Mouse (Mus musculus) embryonic facial prominence, embryonic 10.5 days (tissue): ENCODE measurements around the gene Mrpl37. TPM values are rescaled to one million over a fixed set of nuclear protein-coding genes. Genes with fewer than 3 reads are reported as not detected.
A peak's percentile ranks its signal among the peaks of the same experiment; 100 is the strongest.

Source experiments
- DNase-seq: peaks from one replicate; pipeline ENCODE4 v3.0.0-alpha.2; 2017; ENCODE audit warnings: low spot score
- H3K27ac ChIP-seq: fragments of 300-500 bp; sonication (generic); replicated peaks from 2 replicates; pipeline ENCODE4 v1.5.1; 2016; ENCODE audit warnings: mild to moderate bottlenecking
- H3K27me3 ChIP-seq: fragments of 300-500 bp; sonication (generic); replicated peaks from 2 replicates; pipeline ENCODE4 v1.6.1; 2016; ENCODE audit warnings: low read depth, mild to moderate bottlenecking; ENCODE audit not compliant: poor library complexity, severe bottlenecking
- H3K36me3 ChIP-seq: fragments of 300-500 bp; sonication (generic); replicated peaks from 2 replicates; pipeline ENCODE4 v1.6.1; 2016; ENCODE audit warnings: mild to moderate bottlenecking, moderate library complexity
- H3K4me1 ChIP-seq: fragments of 300-500 bp; sonication (generic); 2 replicates; pipeline ENCODE4 v1.6.1; 2016
- H3K4me3 ChIP-seq: fragments of 300-500 bp; sonication (generic); 2 replicates; pipeline ENCODE4 v1.5.1; 2016; ENCODE audit warnings: mild to moderate bottlenecking, moderate library complexity
- H3K9me3 ChIP-seq: fragments of 300-500 bp; sonication (generic); 2 replicates; pipeline ENCODE4 v1.6.1; 2016; ENCODE audit warnings: mild to moderate bottlenecking
- WGBS: fragments of 180-500 bp; shearing (Covaris S2); methylation state at CpG from one replicate; pipeline ENCODE4 v1.1.7; 2016; 5-methylcytosine and 5-hydroxymethylcytosine counted together
- polyA plus RNA-seq: library from polyadenylated mRNA; unstranded; fragments of >200 nt; fragmentation: Nextera tagmentation; extraction: Ambion mirVana; gene quantifications from 2 replicates; pipeline ENCODE4 v1.2.1, GENCODE M21; 2016

Gene Mrpl37
- polyA plus RNA-seq, 1 experiment from 2014 or later: 129 TPM

DNA sequence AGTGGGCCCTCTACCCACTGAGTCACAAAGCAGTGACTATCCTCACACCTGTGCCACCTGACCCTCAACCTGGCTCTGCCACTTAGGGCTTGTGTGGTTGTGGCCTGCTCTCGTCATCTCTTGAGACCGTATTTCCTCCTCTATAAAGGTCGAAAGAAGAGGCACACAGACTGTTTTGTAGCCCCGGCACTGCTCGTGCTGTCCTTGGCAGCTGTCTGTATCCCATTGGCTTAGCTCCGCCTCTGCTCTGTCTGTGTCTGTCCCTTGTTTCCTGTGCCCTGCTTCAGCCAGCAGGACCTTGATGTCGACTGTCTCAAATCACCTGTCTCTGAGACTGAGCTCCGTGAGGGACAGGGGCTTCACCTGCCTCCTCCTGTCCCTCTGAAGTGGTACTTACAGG, 40.2 kb downstream of the Mrpl37 start:
- Histone ChIP-seq H3K27ac (no peak overlapping the region), H3K9me3 (no peaks in the 10 kb centered on the region), H3K4me1 (peaks cover 24% of the 10 kb centered on the region), H3K4me3 (no peak overlapping the region), H3K36me3 (peaks cover 93% of the 10 kb centered on the region), H3K27me3 (no peaks in the 10 kb centered on the region)
- DNase-seq: no peak
- 65% methylated on average over 8 of the region's 8 CpGs for WGBS

DNA sequence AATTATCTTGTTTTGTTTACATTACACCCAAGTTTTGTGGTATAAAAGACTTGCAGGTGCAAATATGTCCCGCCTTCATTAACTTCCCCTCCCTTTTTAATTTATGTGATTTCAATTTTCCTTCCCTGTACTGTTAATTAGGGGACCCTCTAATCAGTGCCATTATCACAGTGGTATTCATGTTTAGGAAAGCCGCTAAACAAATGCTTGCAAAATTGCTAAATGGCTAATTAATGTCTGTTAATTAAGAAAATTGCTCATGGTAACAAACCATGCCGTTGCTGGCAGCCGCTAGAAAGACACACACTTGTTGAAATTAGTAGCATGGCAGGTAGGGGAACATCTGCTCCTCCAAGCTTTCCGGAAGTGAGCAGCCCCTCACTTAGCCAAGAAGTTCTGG, 41.3 kb downstream of the Mrpl37 start:
- H3K36me3 ChIP-seq: peaks cover 88% of the 10 kb centered on the region

DNA sequence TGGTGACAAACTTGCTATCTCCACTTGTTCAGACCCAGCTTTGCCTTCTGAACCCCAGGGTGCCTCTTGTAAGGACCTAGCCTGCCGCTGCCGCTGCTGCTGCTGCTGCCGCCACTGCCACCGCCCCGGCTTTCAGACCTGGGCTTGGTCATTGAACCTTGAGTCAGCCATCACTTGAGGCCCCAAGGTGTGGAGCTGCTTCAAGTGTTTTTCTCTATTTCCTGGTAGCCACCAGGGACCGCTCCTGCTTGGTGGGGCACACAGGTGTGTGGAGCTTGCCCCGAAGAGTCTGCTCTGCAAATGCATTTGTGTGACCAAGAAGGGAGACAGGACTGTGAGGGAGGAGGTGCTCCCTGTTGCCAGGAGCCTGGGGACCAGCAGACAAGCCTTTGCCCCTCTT, 41.8 kb downstream of the Mrpl37 start:
- no peak overlapping the region for H3K4me3 ChIP-seq
- H3K27ac ChIP-seq: no peak overlapping the region
- H3K27me3 ChIP-seq: no peaks in the 10 kb centered on the region
- 84% methylated on average over 7 of the region's 7 CpGs for WGBS
- DNase-seq: no peak
- no peaks in the 10 kb centered on the region for H3K9me3 ChIP-seq
- peaks cover 87% of the 10 kb centered on the region for H3K36me3 ChIP-seq
- H3K4me1 ChIP-seq: peaks cover 35% of the 10 kb centered on the region

More for the DNA sequence above, 41.3 kb downstream of the Mrpl37 start:
- Histone ChIP-seq H3K9me3 (no peaks in the 10 kb centered on the region), H3K27me3 (no peaks in the 10 kb centered on the region), H3K27ac (no peak overlapping the region), H3K4me3 (no peak overlapping the region), H3K4me1 (peaks cover 31% of the 10 kb centered on the region)
- DNase-seq: no peak
- 86% methylated on average over 5 of the region's 5 CpGs for WGBS

DNA sequence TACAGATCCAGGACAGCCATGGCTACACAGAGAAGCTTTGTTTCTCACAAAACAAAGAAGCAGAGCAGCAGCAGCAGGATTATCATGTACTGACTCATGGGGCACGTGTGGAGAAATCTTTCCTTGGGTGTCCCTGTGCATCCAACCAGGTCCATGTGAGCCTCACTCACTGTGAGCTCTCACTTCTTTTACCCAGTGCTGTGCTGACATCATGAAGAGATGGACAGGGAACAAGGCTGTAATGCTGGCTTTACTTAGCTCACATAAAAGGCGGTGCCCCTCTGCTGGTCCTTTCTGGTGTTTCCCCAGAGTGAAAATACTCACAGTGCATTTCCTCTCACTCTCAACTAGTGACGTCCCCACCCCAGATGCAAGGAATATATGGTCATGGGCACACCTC, 45.2 kb downstream of the Mrpl37 start:
- DNase-seq: no peak
- H3K4me3 ChIP-seq: no peak overlapping the region
- H3K27ac ChIP-seq: no peak overlapping the region; the same call in 1 of the 2 replicates
- peaks cover 79% of the 10 kb centered on the region for H3K36me3 ChIP-seq
- 71% methylated on average over 3 of the region's 3 CpGs for WGBS
- H3K27me3 ChIP-seq: no peaks in the 10 kb centered on the region
- H3K4me1 ChIP-seq: peaks cover 70% of the 10 kb centered on the region
- no peaks in the 10 kb centered on the region for H3K9me3 ChIP-seq

DNA sequence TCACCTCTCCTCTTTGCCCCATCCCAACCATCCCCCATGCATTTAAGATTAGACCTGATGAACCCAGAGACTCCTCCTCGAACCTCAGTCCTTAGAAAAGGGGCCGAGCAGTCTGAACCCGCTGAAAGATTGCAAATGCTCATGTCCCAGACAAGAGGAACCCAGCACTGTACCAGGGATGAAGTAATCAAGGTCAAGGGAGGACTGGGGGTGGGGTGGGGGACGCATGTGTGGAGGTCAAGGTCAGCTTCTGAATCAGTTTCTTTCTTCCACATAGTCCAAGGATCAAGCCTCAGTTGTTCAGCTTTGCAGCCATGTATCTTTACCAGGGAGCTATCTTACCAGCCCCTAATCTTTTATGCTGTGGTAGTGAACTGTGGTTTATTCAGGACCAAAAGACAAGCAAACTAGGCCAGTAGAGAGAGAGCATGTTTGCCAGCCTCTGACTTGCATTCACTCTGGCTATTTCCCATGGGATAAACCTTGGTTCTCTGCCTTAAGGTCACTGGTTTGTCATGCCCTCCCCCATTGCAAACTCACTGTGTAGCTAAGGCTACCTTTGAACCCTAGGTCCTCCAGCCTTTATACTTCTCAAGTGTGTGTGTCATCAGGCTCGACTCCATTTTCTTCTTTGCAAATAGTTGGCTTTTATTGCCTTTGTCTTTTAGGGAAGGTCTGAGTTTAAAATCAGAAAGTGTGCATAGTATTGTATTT, 46.2 kb downstream of the Mrpl37 start:
- Histone ChIP-seq H3K36me3 (peaks cover 79% of the 10 kb centered on the region), H3K27ac (peak overlapping the region; percentile 19; the same call in 1 of the 2 replicates), H3K9me3 (no peaks in the 10 kb centered on the region), H3K4me1 (peaks cover 80% of the 10 kb centered on the region), H3K4me3 (no peak overlapping the region), H3K27me3 (no peaks in the 10 kb centered on the region)
- DNase-seq: no peak
- WGBS: 74% methylated on average over 5 of the region's 5 CpGs

DNA sequence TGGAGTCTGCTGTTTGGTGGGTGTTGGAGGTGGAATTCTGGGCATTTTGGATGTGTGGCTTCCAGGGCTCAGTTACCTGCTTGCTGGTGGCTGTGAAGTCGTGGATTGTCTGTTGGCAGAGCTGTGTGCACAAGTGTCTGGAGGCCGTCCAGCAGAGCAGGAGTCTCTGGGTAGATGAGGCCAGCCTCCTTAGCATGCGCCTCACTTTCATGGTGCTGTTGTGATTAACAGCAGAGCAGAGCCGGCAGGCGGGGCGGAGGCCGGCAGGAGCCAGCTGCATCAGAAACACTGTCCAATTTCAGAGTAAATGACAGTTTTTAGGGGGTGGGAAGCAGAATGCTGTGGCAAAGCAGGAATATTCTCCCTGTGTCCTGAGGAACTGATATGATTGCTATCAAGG, 47.6 kb downstream of the Mrpl37 start:
- Histone ChIP-seq H3K9me3 (no peaks in the 10 kb centered on the region), H3K36me3 (peaks cover 79% of the 10 kb centered on the region), H3K27ac (0 out of 2 replicates have a peak overlapping the region, but pooled peaks have one; percentile 7), H3K4me3 (no peak overlapping the region), H3K4me1 (peaks cover 84% of the 10 kb centered on the region), H3K27me3 (no peaks in the 10 kb centered on the region)
- 79% methylated on average over 7 of the region's 7 CpGs for whole genome bisulfite sequencing
- no peak for DNase-seq

DNA sequence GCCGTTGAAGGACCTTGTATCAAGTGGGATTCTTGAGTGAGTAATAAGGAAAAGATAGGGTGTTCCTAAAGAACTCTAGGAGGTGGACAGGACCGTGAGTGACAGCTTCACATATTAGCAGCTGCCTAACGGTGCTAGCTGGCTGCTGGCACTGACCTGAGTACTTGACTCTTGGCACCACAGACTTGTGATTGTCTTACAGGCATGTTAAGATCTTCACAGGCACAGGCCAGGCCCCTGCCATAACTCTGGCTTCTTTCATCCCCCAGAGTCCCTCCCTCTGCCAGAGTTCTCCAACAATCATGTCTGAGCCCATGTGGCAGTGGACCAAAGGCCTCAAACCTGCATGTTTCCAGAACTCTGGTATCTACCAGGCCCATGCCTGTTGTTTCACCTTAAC, 48.1 kb downstream of the Mrpl37 start:
- Histone ChIP-seq H3K4me1 (peaks cover 86% of the 10 kb centered on the region), H3K27ac (0 out of 2 replicates have a peak overlapping the region, but pooled peaks have one; percentile 7), H3K9me3 (no peaks in the 10 kb centered on the region), H3K4me3 (no peak overlapping the region), H3K27me3 (no peaks in the 10 kb centered on the region), H3K36me3 (peaks cover 83% of the 10 kb centered on the region)
- DNase-seq: no peak
- 78% methylated on average over 3 of the region's 3 CpGs for WGBS

DNA sequence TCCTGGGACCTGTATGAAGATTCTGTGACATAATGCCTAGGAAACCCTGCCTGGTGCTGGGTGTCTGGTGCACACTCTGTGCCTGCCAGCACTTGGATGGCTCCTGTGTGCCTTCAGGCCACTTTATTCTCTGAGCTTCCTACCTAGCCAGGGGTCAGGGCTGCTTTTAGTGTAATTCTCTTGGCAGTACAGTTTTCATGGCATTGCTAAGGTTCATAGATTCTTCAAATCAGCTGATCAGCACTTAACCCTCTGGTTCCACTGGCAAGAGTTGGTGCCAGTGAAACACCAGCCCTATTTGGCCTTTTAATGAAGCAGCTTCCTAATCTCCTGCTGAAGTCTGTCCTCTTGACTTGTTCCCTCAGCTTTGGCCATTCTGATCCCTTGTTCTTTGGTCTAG, 49.4 kb downstream of the Mrpl37 start:
- Histone ChIP-seq H3K27me3 (no peaks in the 10 kb centered on the region), H3K4me1 (peaks cover 88% of the 10 kb centered on the region), H3K27ac (no peak overlapping the region), H3K36me3 (peaks cover 80% of the 10 kb centered on the region), H3K4me3 (no peak overlapping the region), H3K9me3 (no peaks in the 10 kb centered on the region)
- DNase-seq: no peak

DNA sequence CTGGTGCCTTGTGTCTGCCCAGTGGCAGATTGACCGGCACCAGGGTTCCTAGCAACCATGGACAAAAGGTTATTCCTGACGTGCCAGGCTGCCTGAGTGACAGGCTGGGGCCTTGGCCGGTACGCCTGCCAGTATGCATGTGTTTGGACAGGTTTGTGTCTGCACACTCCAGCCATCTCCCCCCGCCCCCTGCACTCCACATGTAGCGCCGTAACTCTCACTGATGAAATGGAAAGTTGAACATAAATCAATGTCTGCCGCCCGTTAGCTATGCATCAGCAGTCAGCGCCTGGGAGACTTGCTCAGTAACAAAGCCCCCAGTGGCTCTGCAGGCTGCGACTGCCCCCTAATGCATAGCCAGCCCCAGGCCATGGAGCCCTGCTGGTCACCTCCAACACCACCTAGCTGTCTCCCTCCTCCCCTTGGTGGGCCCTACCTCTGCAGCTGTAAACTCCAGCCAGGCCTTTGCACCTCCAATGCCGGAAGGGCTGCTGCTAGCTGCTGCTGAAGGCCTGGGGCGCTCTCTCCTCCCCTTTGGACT, 50.6 kb downstream of the Mrpl37 start:
- peak overlapping the region; percentile 63 for H3K27ac ChIP-seq
- no peak overlapping the region for H3K4me3 ChIP-seq
- DNase-seq: peak; percentile 42
- H3K9me3 ChIP-seq: no peaks in the 10 kb centered on the region
- peaks cover 98% of the 10 kb centered on the region for H3K4me1 ChIP-seq
- H3K27me3 ChIP-seq: no peaks in the 10 kb centered on the region
- peaks cover 82% of the 10 kb centered on the region for H3K36me3 ChIP-seq
- WGBS: 62% methylated on average over 13 of the region's 13 CpGs

DNA sequence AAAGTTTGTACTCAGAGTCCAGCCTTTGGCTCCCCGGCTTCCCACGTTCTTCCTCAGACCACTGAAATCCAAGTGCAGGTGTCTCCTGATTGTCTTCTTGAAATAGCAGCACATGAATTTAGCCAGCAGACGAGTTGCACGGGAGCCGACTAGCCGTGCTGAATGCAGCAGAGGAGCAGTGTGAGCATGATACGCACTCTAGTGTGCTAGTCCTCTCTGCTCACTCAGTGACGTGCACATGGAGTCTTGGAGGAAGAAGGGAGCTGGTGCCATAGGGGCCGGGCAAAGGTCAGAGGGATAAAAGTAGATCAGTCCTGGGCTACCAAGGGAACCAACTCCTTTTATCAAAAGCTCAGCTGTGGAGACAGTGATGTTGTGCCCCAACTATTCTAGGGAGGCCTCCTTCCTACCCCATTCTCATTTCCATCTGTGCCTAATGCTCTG, 52.8 kb downstream of the Mrpl37 start:
- DNase-seq: no peak
- Histone ChIP-seq H3K27me3 (no peaks in the 10 kb centered on the region), H3K4me3 (no peak overlapping the region), H3K4me1 (peaks cover 80% of the 10 kb centered on the region), H3K9me3 (no peaks in the 10 kb centered on the region), H3K27ac (no peak overlapping the region), H3K36me3 (peaks cover 92% of the 10 kb centered on the region)
- WGBS: 79% methylated on average over 9 of the region's 9 CpGs

DNA sequence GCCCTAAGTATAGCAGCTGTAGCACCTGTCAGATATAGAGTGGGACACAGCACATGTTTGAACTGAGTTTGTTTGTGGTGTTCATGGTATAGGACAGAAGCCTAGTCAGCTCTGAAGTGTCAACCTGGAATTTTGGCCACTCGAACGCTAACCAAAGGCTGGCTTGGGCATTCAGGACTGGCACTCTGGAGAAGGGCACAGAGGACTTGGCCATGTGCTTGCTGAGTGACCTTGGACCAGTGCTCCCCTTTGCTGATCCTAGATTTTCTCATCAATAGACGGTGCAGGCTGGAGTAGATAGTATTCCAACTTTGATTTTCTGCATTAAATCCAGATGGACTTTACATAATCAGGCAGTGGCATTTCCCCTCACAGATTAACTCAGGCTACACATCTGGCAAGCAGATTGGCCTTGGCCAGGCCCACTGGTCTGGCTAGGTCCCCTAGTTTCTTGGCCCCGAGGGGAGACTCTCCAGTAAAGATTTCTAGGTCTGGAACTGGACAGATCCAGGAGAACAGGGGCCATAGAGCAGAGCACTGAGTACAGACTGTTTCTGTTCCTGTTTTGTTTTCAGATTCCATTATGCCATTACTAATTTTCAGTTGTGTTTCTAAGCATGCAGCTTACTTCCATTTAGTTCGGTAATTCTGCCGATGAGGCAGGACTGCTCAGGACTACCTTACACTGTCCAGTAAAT, 53.4 kb downstream of the Mrpl37 start:
- 62% methylated on average over 6 of the region's 6 CpGs for WGBS
- peaks cover 93% of the 10 kb centered on the region for H3K36me3 ChIP-seq
- peaks cover 77% of the 10 kb centered on the region for H3K4me1 ChIP-seq
- 0 out of 2 replicates have a peak overlapping the region, but pooled peaks have one; percentile 1 for H3K27ac ChIP-seq
- peak; percentile 60 for DNase-seq
- H3K4me3 ChIP-seq: no peak overlapping the region
- H3K9me3 ChIP-seq: no peaks in the 10 kb centered on the region
- no peaks in the 10 kb centered on the region for H3K27me3 ChIP-seq

DNA sequence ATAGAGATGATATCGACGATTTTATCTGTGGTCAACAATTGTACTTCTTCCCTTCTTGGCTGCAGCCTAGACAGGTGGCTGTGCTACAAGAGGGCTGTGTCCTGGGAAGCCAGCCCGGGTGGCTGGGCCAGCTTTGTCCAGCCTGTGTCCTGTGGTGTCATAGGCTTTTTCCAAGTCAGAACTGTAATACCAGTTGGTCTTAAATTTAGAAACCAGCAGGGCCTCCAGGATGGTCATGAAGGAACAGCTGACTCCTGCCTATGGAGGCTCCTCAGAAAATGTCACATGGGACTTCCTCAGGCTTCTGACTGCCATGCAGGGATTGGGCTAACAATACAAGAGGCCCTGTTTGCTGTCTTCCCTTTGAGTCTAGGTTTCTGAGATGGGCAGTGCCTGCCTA, 54.1 kb downstream of the Mrpl37 start:
- 93% methylated on average over 3 of the region's 3 CpGs for WGBS
- Histone ChIP-seq H3K27ac (no peak overlapping the region), H3K27me3 (no peaks in the 10 kb centered on the region), H3K4me3 (no peak overlapping the region), H3K36me3 (peaks cover 91% of the 10 kb centered on the region), H3K9me3 (no peaks in the 10 kb centered on the region), H3K4me1 (peaks cover 70% of the 10 kb centered on the region)
- no peak for DNase-seq
